Mouse (Mus musculus): ENCODE results near the gene Cotl1. TPM values are rescaled to one million over a fixed set of nuclear protein-coding genes. Genes with fewer than 3 reads are reported as not detected.

The Cotl1 gene
- polyA plus RNA-seq (2012; ENCODE audit: low replicate concordance): 243 and 414 TPM in 2 replicates

DNA sequence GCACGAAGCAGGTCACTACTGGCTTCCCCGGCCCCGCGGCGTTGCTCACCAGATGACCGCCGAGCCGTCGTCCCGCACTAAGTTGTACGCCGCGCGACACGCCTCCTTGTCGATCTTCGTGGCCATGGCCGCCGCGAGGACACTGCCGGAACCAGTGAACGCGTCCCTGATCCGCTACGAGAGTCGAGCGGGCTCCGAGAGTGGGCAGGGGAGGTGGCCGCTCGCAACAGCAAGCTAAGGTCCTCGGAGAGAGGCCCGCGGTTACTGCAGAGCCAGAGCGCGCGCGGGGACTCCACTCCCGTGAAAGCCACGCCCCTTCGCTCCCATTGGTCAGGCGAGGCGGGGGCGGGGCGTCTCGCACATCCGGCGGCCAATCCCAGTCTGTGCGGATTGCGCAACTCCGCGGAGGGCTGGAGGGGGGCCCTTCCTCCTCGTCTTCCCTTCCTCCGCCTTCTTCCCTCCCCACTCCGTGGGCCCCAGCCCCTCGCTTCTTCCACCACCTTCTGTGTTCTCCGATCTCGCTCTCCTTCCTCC, at the start of gene Cotl1:
Gene Cotl1, minus strand, starts transcription at position 270 of the 534 bp plus-strand sequence.

DNA sequence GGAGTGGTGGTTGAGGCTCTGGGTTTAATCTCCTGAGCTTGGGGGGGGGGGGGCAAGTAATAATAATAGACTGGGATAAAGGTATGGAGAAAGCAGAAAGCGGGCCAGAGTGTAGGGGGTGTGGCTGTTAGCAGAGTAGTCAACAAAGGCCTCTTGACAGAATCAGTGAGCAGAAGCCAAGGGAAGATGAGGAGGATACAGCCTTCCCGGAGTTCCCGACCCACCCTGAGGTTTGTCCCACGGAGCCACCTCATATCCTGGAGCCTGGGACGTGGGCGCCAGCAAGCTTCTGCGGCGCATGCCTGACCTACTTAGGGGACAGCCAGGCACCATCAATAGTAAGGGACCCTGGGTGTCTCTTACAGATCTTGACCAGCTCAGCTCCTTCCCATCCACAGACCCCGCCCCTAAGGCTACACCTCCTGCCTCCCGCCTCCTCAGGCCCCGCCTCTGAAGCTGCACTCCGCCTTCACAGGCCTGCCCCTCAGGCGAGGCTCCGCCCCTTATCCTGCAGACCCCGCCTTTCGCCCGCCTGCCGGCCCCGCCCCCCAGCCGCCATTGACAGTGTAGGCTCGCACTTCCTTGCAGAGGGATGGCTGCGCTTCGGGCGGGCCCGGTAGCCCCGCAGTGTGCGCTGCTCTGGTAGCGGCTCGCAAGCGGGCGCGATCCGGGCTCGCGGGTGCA, 21.5 kb upstream of the Cotl1 start, which contains the start of gene Klhl36:
Gene Klhl36, plus strand, starts transcription at position 561 of the 684 bp plus-strand sequence.

DNA sequence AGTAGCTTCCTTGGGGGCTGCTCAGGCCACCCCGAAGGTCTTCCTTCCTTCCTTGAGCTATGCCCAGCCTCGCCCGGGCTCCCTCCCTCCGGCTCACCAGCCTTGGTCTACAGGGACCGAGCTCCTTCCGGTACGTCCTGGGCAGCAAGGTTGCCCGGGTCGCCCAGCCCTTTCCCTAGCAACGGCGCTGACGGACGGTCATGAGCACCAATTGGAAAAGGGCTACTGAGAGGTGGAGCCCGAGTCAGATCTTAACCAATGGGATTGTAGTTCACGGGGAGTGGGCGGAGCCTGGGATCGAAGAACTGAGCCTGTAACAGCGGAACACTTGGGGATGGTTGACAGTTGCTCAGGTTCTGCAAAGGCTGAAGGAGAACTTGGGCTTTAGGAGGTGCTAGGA, 62.1 kb downstream of the Cotl1 start, which contains the start of gene Tldc1:
Gene Tldc1, minus strand, starts transcription at position 154 of the 400 bp plus-strand sequence.

Other genes starting within 250 kb of the Cotl1 start
- gene Taf1c, start 235.3 kb downstream of the Cotl1 start, polyA plus RNA-seq (2012; ENCODE audit: low replicate concordance): 73.5 and 94.7 TPM in 2 replicates
- not detected in 2 replicates for gene Adad2, start 227.8 kb downstream of the Cotl1 start, polyA plus RNA-seq (2012; ENCODE audit: low replicate concordance)
- not detected in 2 replicates for gene Kcng4, start 204.9 kb downstream of the Cotl1 start, polyA plus RNA-seq (2012; ENCODE audit: low replicate concordance)
- 0.47 TPM in 1 of 2 replicates, not detected in the other for gene Wfdc1, start 174.2 kb downstream of the Cotl1 start, polyA plus RNA-seq (2012; ENCODE audit: low replicate concordance)
- not detected in 2 replicates for gene Atp2c2, start 140.5 kb downstream of the Cotl1 start, polyA plus RNA-seq (2012; ENCODE audit: low replicate concordance)
- 2.4 and 5.7 TPM in 2 replicates for gene Tldc1, start 62.1 kb downstream of the Cotl1 start, polyA plus RNA-seq (2012; ENCODE audit: low replicate concordance)
- gene Klhl36, start 21.7 kb upstream of the Cotl1 start, polyA plus RNA-seq (2012; ENCODE audit: low replicate concordance): 4.3 and 5.7 TPM in 2 replicates
- 62.5 and 64.6 TPM in 2 replicates for gene Usp10, start 69.8 kb upstream of the Cotl1 start, polyA plus RNA-seq (2012; ENCODE audit: low replicate concordance)
- gene Gm20388, start 70.3 kb upstream of the Cotl1 start, polyA plus RNA-seq (2012; ENCODE audit: low replicate concordance): 25.9 and 45.1 TPM in 2 replicates
- 0.92 and 1.6 TPM in 2 replicates for gene Crispld2, start 151.9 kb upstream of the Cotl1 start, polyA plus RNA-seq (2012; ENCODE audit: low replicate concordance)

All from leukemia stem cell, adult 10-12 weeks (primary cell).